Mouse (Mus musculus): ENCODE results near the gene Camkmt. TPM values are rescaled to one million over a fixed set of nuclear protein-coding genes. Genes with fewer than 3 reads are reported as not detected.

The Camkmt gene
- polyA plus RNA-seq, 1 experiment: 3.6 TPM

DNA sequence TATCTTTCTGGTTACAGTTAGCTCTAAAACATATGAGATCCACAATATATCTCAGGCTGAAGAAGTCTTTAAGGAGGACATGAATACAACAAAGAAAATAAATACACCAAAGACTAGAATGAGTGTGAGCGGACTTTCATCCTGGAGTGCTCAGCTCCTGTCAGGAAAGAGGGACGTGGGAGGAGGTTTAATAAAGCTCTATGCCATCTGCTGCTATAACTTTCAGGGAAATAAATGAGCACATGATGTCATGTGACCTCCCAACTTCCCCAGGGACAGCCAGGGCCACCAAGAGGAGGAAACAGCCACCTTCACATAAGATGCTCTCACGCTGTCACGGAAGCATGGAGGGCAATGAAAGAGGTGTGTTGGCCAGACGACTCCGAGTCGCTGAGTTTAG is 151.8 kb downstream of the Camkmt start:
- WGBS: 73% methylated on average over 7 of the region's 7 CpGs
- DNase-seq: no peak
- H3K27me3 ChIP-seq (replicated peaks; ENCODE audit: control insufficient read depth, insufficient read depth, low read length): no peaks in the 10 kb centered on the region
- H3K4me3 ChIP-seq (ENCODE audit: insufficient read depth, low read depth, low read length): no peak overlapping the region
- no peak overlapping the region for H3K27ac ChIP-seq (ENCODE audit: insufficient read depth, low read depth, low read length)
- no peaks in the 10 kb centered on the region for H3K36me3 ChIP-seq (ENCODE audit: control insufficient read depth, insufficient read depth, low read length)
- no peak for TF ChIP-seq CTCF (conservative IDR thresholded peaks at IDR 0.05; ENCODE audit: insufficient read depth, insufficient read length, low read depth, low read length)
- no peak for TF ChIP-seq POLR2A (IDR thresholded peaks at IDR 0.05; ENCODE audit: low read depth, low read length)
- H3K4me1 ChIP-seq (ENCODE audit: control insufficient read depth, insufficient read depth, low read length): no peaks in the 10 kb centered on the region

- no peaks in the 10 kb centered on the region for H3K27me3 ChIP-seq (replicated peaks; ENCODE audit: control insufficient read depth, insufficient read depth, low read length)
- no peaks in the 10 kb centered on the region for H3K4me1 ChIP-seq (ENCODE audit: control insufficient read depth, insufficient read depth, low read length)
- DNase-seq: no peak
- H3K4me3 ChIP-seq (ENCODE audit: insufficient read depth, low read depth, low read length): no peak overlapping the region
- 75% methylated on average over 5 of the region's 5 CpGs for WGBS
- H3K27ac ChIP-seq (ENCODE audit: insufficient read depth, low read depth, low read length): no peak overlapping the region
- TF ChIP-seq POLR2A (IDR thresholded peaks at IDR 0.05; ENCODE audit: low read depth, low read length) (no peak), CTCF (conservative IDR thresholded peaks at IDR 0.05; ENCODE audit: insufficient read depth, insufficient read length, low read depth, low read length) (no peak)
- H3K36me3 ChIP-seq (ENCODE audit: control insufficient read depth, insufficient read depth, low read length): no peaks in the 10 kb centered on the region
Observed at GRCm38 (mm10) chr17:85248962-85249361, 158.6 kb downstream of the Camkmt start.

DNA sequence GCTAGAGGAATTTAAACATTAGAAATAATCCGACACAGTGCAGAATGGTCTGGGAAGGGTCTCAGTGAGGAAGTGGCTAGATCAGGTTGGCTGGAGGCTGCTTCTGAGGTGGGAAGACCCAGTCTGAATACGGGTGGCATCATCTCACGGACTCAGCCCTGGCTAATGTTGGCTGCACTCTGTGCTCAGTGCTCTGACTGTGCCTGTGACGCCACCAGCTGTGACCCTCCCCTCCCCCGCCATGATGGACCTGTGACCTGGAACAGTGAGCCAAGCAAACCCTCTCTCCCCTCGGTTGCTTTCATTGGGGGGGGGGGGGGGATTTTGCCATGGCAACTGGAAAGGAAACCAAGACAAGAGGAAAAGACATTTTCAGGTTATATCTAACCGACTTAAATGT is 159.4 kb downstream of the Camkmt start:
- no peak for DNase-seq
- 44% methylated on average over 7 of the region's 7 CpGs for WGBS
- Histone ChIP-seq H3K4me1 (ENCODE audit: control insufficient read depth, insufficient read depth, low read length) (no peaks in the 10 kb centered on the region), H3K27me3 (replicated peaks; ENCODE audit: control insufficient read depth, insufficient read depth, low read length) (no peaks in the 10 kb centered on the region), H3K4me3 (ENCODE audit: insufficient read depth, low read depth, low read length) (no peak overlapping the region), H3K36me3 (ENCODE audit: control insufficient read depth, insufficient read depth, low read length) (no peaks in the 10 kb centered on the region), H3K27ac (ENCODE audit: insufficient read depth, low read depth, low read length) (no peak overlapping the region)
- no peak for TF ChIP-seq CTCF (conservative IDR thresholded peaks at IDR 0.05; ENCODE audit: insufficient read depth, insufficient read length, low read depth, low read length)
- TF ChIP-seq POLR2A (IDR thresholded peaks at IDR 0.05; ENCODE audit: low read depth, low read length): no peak

DNA sequence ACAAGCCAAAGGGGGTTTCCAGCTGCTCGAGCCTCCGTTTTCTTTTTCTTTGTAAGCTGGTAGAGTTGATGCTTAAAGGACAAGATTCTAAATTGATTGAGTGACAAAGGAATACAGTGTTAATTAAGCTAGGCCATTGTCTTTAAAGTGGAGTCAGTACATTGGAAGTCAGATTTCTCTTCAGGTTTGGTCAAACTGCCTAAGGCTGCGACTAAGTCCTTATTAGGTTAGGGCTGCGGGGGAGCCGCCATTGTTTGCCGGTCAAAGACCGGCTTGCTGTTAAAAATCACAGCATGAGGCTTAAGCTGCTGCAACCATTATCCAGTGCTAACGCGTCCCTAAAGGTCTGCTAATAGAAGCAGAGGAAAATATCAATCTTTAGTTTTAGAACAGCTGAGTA is 166.6 kb downstream of the Camkmt start:
- DNase-seq: no peak
- no peaks in the 10 kb centered on the region for H3K36me3 ChIP-seq (ENCODE audit: control insufficient read depth, insufficient read depth, low read length)
- no peaks in the 10 kb centered on the region for H3K27me3 ChIP-seq (replicated peaks; ENCODE audit: control insufficient read depth, insufficient read depth, low read length)
- no peak for TF ChIP-seq CTCF (conservative IDR thresholded peaks at IDR 0.05; ENCODE audit: insufficient read depth, insufficient read length, low read depth, low read length)
- TF ChIP-seq POLR2A (IDR thresholded peaks at IDR 0.05; ENCODE audit: low read depth, low read length): no peak
- H3K27ac ChIP-seq (ENCODE audit: insufficient read depth, low read depth, low read length): no peak overlapping the region
- 53% methylated on average over 9 of the region's 9 CpGs for WGBS
- no peak overlapping the region for H3K4me3 ChIP-seq (ENCODE audit: insufficient read depth, low read depth, low read length)
- H3K4me1 ChIP-seq (ENCODE audit: control insufficient read depth, insufficient read depth, low read length): no peaks in the 10 kb centered on the region

DNA sequence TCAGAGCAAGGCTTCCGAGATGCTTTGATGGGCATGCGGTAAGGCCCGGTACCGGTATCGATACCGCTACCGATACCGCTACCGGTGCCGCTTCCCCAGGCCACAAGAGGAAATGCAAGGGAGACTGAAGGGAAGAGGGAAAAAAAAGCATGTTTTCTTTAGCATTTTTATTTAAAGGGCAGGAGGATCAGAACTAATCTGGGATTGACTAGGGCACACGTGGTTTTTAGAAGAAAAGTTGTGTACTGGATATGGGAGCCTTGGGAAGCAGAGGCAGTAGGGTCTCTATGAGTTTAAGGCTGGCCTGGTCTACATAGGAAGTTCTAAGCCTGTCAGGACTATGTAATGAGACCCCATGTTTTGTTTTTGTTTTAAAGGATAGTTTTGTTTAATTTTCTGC is 167.0 kb downstream of the Camkmt start:
- no peak for DNase-seq
- TF ChIP-seq CTCF (conservative IDR thresholded peaks at IDR 0.05; ENCODE audit: insufficient read depth, insufficient read length, low read depth, low read length) (no peak), POLR2A (IDR thresholded peaks at IDR 0.05; ENCODE audit: low read depth, low read length) (no peak)
- Histone ChIP-seq H3K36me3 (ENCODE audit: control insufficient read depth, insufficient read depth, low read length) (no peaks in the 10 kb centered on the region), H3K4me3 (ENCODE audit: insufficient read depth, low read depth, low read length) (no peak overlapping the region), H3K27me3 (replicated peaks; ENCODE audit: control insufficient read depth, insufficient read depth, low read length) (no peaks in the 10 kb centered on the region), H3K27ac (ENCODE audit: insufficient read depth, low read depth, low read length) (no peak overlapping the region), H3K4me1 (ENCODE audit: control insufficient read depth, insufficient read depth, low read length) (no peaks in the 10 kb centered on the region)
- 80% methylated on average over 11 of the region's 11 CpGs for WGBS

GRCm38 (mm10) chr17:85258703-85259341 is 168.5 kb downstream of the Camkmt start:
- H3K27ac ChIP-seq (ENCODE audit: insufficient read depth, low read depth, low read length): no peak overlapping the region
- WGBS: 86% methylated on average over 13 of the region's 13 CpGs

GRCm38 (mm10) chr17:85266831-85267422 is 176.6 kb downstream of the Camkmt start:
- 83% methylated on average over 12 of the region's 12 CpGs for WGBS
- TF ChIP-seq POLR2A (IDR thresholded peaks at IDR 0.05; ENCODE audit: low read depth, low read length): no peak
- no peak for TF ChIP-seq CTCF (conservative IDR thresholded peaks at IDR 0.05; ENCODE audit: insufficient read depth, insufficient read length, low read depth, low read length)
- Histone ChIP-seq H3K4me3 (ENCODE audit: insufficient read depth, low read depth, low read length) (no peak overlapping the region), H3K27ac (ENCODE audit: insufficient read depth, low read depth, low read length) (no peak overlapping the region), H3K36me3 (ENCODE audit: control insufficient read depth, insufficient read depth, low read length) (no peaks in the 10 kb centered on the region), H3K4me1 (ENCODE audit: control insufficient read depth, insufficient read depth, low read length) (no peaks in the 10 kb centered on the region), H3K27me3 (replicated peaks; ENCODE audit: control insufficient read depth, insufficient read depth, low read length) (no peaks in the 10 kb centered on the region)
- no peak for DNase-seq

More at GRCm38 (mm10) chr17:85258703-85259341, 168.5 kb downstream of the Camkmt start:
- TF ChIP-seq CTCF (conservative IDR thresholded peaks at IDR 0.05; ENCODE audit: insufficient read depth, insufficient read length, low read depth, low read length): no peak
- Histone ChIP-seq H3K36me3 (ENCODE audit: control insufficient read depth, insufficient read depth, low read length) (no peaks in the 10 kb centered on the region), H3K27me3 (replicated peaks; ENCODE audit: control insufficient read depth, insufficient read depth, low read length) (no peaks in the 10 kb centered on the region), H3K4me1 (ENCODE audit: control insufficient read depth, insufficient read depth, low read length) (no peaks in the 10 kb centered on the region), H3K4me3 (ENCODE audit: insufficient read depth, low read depth, low read length) (no peak overlapping the region)
- DNase-seq: no peak
